Mouse (Mus musculus) spleen, postnatal 14 days (tissue): ENCODE data around the gene 4933436I01Rik.

Source experiments
- DNase-seq, 2 experiments: peaks; one replicate each; pipeline ENCODE4 v3.0.0; 2021 to 2022; ENCODE audit warnings: low spot score in 2 of 2

4933436I01Rik gene

DNA sequence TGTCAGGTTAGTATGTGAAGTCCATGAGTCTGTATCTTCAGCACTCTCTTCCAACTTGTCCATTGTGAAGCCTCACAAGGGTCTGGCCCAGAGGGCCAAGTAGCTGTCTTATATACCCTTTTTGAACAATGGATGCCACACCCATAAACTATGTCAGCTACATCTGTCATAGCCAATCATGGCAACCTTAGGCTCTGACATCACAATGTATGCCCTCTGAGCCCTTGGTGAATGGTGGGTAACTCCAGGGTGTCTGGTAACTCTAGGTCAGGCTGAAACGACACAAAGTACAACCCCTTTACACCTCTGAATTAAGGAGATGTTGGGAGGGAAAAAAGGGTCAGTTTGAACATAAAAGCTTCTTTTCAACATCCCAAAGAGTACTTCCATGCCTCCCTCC, at the start of gene 4933436I01Rik:
4933436I01Rik (minus strand) TSS at position 101 of the 400 bp plus-strand sequence.
- no peak for DNase-seq

DNA sequence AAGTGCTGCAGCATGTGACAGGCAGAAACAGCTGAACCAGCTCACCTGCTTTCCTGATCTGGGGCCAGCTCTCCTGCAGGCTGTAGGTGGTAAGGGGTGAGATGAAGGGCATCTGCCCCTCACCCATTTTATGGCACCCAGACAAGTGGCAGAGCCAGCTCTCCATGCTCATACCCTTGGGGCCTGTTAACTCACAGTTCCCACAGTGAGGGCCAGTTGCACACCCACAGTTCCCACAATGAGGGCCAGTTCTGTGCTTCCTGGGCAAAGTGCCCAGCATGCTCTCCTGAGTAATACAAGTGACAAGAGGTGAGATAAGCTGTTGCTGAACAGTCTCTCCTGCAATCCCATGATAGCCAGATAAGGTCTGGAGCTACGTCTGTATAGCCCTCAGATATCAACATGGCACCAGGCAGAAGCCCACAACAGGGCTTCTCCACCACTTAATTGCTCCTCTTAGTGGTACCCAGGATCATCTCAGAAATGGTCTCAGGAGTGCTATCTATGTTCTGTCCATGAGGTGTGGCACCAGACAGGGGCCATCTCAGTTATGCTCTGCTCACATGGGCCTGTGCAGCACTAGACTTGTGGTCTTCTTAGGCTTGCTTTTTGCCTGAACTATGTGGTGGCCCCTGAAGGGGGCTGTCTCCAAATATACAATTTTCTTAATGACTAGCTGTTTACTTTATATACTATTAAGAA, 3.7 kb upstream of the 4933436I01Rik start:
- DNase-seq, result no peak

- DNase-seq, result no peak
Observed at GRCm38 (mm10) chrX:67883406-67883805, 37.8 kb downstream of the 4933436I01Rik start.
